Mouse (Mus musculus) bone marrow, adult 2 months (tissue): ENCODE measurements around the gene Polr1d. TPM values are rescaled to one million over a fixed set of nuclear protein-coding genes. Genes with fewer than 3 reads are reported as not detected.

Experiments
- H3K27ac ChIP-seq: fragments of 200-500 bp; 2 replicates; pipeline ENCODE4 v1.5.1; 2012; ENCODE audit warnings: low read depth, mild to moderate bottlenecking, control low read depth, inconsistent platforms, low read length; ENCODE audit not compliant: control insufficient read depth, poor library complexity, insufficient read depth
- H3K4me1 ChIP-seq: fragments of 200-500 bp; 2 replicates; pipeline ENCODE4 v1.6.1; 2011; ENCODE audit warnings: low read length; ENCODE audit not compliant: control insufficient read depth, insufficient read depth
- H3K4me3 ChIP-seq: fragments of 200-500 bp; replicated peaks from 2 replicates; pipeline ENCODE3; 2011; ENCODE audit warnings: mild to moderate bottlenecking, low read depth, low read length, control low read depth; ENCODE audit not compliant: control insufficient read depth
- CTCF ChIP-seq: fragments of 200-500 bp; IDR thresholded peaks from 2 replicates; pipeline ENCODE4 v1.5.1; 2011; ENCODE audit warnings: low read length, control low read depth; ENCODE audit not compliant: control insufficient read depth, insufficient read depth
- POLR2A ChIP-seq: fragments of 200-500 bp; IDR thresholded peaks from 2 replicates; pipeline ENCODE4 v1.6.1; 2011; ENCODE audit warnings: low read depth, mild to moderate bottlenecking, control low read depth, low read length, borderline replicate concordance; ENCODE audit not compliant: control insufficient read depth
- whole genome bisulfite sequencing: fragments of 180-500 bp; shearing (Covaris S2); methylation state at CpG from one replicate; pipeline ENCODE4 v1.1.7; 2018; 5-methylcytosine and 5-hydroxymethylcytosine counted together
- polyA plus RNA-seq: library from polyadenylated mRNA; stranded (reverse); fragments of >200 nt; gene quantifications from 2 replicates; pipeline ENCODE4 v1.2.4, GENCODE M21; 2011; ENCODE audit warnings: low replicate concordance; ENCODE audit not compliant: missing spikeins, insufficient read depth, insufficient read length

The Polr1d gene
- polyA plus RNA-seq, 1 experiment = 100 TPM

- H3K4me1 ChIP-seq = no peaks in the 10 kb centered on the region; the same call in 1 of the 2 replicates
- H3K4me3 ChIP-seq = no peak overlapping the region
- no peak overlapping the region for H3K27ac ChIP-seq
- TF ChIP-seq CTCF (no peak), POLR2A (no peak)
- WGBS = 37% methylated on average over 3 of the region's 3 CpGs
These were observed 79.5 kb downstream of the Polr1d start for GRCm38 (mm10) chr5:147156376-147156775.

DNA sequence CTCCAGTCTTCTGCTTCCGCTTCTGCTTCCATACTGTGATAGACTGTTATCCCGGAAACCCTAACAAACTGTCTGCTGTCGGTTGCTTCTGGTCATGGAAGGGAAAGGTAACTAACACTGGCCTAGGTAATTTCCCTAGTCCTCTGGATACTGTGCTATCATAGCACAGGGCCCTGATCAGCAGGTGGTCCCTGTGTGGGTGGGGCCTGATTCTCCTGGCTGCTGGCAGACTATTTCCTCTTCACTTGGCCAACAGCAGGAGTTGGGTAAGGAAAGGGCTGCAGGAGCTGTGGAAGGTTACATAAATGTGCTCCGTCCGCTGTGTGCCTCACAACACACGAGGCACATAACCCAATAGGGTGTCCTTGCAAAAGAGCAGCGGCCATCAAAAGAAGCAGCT lies 80.6 kb downstream of the Polr1d start:
- H3K4me1 ChIP-seq = no peaks in the 10 kb centered on the region; the same call in 1 of the 2 replicates
- no peak for TF ChIP-seq POLR2A
- no peak overlapping the region for H3K4me3 ChIP-seq
- 72% methylated on average over 7 of the region's 7 CpGs for whole genome bisulfite sequencing
- no peak overlapping the region for H3K27ac ChIP-seq

GRCm38 (mm10) chr5:147159320-147159719 lies 82.5 kb downstream of the Polr1d start:
- H3K4me1 ChIP-seq = no peaks in the 10 kb centered on the region; the same call in 1 of the 2 replicates
- no peak for TF ChIP-seq POLR2A
- no peak for TF ChIP-seq CTCF
- H3K4me3 ChIP-seq = no peak overlapping the region
- no peak overlapping the region for H3K27ac ChIP-seq
- WGBS = 32% methylated on average over 6 of the region's 6 CpGs

DNA sequence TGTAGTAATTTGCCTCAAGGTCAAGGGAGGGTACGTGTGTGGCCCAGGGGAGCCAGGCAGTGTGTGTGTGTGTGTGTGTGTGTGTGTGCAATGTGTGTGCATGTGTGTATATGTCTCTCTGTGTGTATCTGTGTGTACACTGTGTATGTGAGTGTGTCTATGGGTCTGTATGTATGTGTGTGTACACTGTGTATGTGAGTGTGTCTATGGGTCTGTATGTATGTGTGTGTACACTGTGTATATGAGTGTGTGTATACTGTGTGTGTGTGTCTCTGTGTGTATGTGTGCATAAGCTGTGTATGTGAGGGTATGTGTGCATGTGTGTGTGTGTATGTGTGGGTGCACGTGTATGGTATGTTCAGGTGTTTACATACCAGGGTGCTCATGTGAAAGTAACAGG lies 82.9 kb downstream of the Polr1d start:
- no peak for TF ChIP-seq POLR2A
- no peak for TF ChIP-seq CTCF
- WGBS = 67% methylated on average over 2 of the region's 2 CpGs
- Histone ChIP-seq H3K4me1 (no peaks in the 10 kb centered on the region; the same call in 1 of the 2 replicates), H3K27ac (no peak overlapping the region), H3K4me3 (no peak overlapping the region)

Other genes starting within 250 kb of the Polr1d start
- 73.8 and 107 TPM in 2 replicates for gene Rpl21, start 244.2 kb upstream of the Polr1d start, polyA plus RNA-seq
- gene Rasl11a, start 232.0 kb upstream of the Polr1d start, polyA plus RNA-seq = not detected in 2 replicates
- 11.9 and 19.4 TPM in 2 replicates for gene Gtf3a, start 128.4 kb upstream of the Polr1d start, polyA plus RNA-seq
- 4.3 and 12.3 TPM in 2 replicates for gene Mtif3, start 113.2 kb upstream of the Polr1d start, polyA plus RNA-seq
- 3.6 and 3.8 TPM in 2 replicates for gene Lnx2, start 464 bp upstream of the Polr1d start, polyA plus RNA-seq
- not detected in 2 replicates for gene Gsx1, start 111.6 kb downstream of the Polr1d start, polyA plus RNA-seq
- gene Pdx1, start 192.9 kb downstream of the Polr1d start, polyA plus RNA-seq = not detected in 2 replicates
- gene Cdx2, start 230.2 kb downstream of the Polr1d start, polyA plus RNA-seq = not detected in 2 replicates
- not detected in 2 replicates for gene Urad, start 245.4 kb downstream of the Polr1d start, polyA plus RNA-seq